Mouse (Mus musculus) ES-Bruce4 (cell line): ENCODE measurements around the gene Ushbp1. TPM values are rescaled to one million over a fixed set of nuclear protein-coding genes. Genes with fewer than 3 reads are reported as not detected.

Experiments used
- H3K27ac ChIP-seq: 2 replicates; pipeline ENCODE4 v1.5.1; 2012; ENCODE audit warnings: low read length, inconsistent platforms; ENCODE audit not compliant: insufficient read depth
- H3K27me3 ChIP-seq: 2 replicates; pipeline ENCODE4 v1.6.1; 2012; ENCODE audit warnings: mild to moderate bottlenecking, low read length, inconsistent platforms; ENCODE audit not compliant: control insufficient read depth, poor library complexity, insufficient read depth, severe bottlenecking
- H3K36me3 ChIP-seq: 2 replicates; pipeline ENCODE4 v1.6.1; 2012; ENCODE audit warnings: inconsistent platforms, mild to moderate bottlenecking, low read length, moderate library complexity; ENCODE audit not compliant: control insufficient read depth, poor library complexity, insufficient read depth, severe bottlenecking
- H3K4me1 ChIP-seq: one replicate; pipeline ENCODE4 v1.8.1; 2011; ENCODE audit warnings: low read length; ENCODE audit not compliant: control insufficient read depth, insufficient read depth
- H3K4me3 ChIP-seq: 2 replicates; pipeline ENCODE4 v1.5.1; 2011; ENCODE audit warnings: low read depth, mild to moderate bottlenecking, low read length
- H3K9ac ChIP-seq: 2 replicates; pipeline ENCODE4 v1.6.1; 2012; ENCODE audit warnings: low read depth, mild to moderate bottlenecking, inconsistent platforms; ENCODE audit not compliant: poor library complexity, severe bottlenecking
- H3K9me3 ChIP-seq: replicated peaks from 2 replicates; pipeline ENCODE4 v1.6.1; 2012; ENCODE audit warnings: mild to moderate bottlenecking, low read length, inconsistent platforms; ENCODE audit not compliant: control insufficient read depth, poor library complexity, insufficient read depth, severe bottlenecking
- CTCF ChIP-seq: IDR thresholded peaks from one replicate; pipeline ENCODE4 v1.8.1; 2011; ENCODE audit warnings: low read depth, low read length
- EP300 ChIP-seq: IDR thresholded peaks from 2 replicates; pipeline ENCODE4 v1.6.1; 2011; ENCODE audit warnings: low read depth, low read length; ENCODE audit not compliant: insufficient read depth
- POLR2A ChIP-seq: IDR thresholded peaks from one replicate; pipeline ENCODE4 v1.8.1; 2011; ENCODE audit warnings: low read length; ENCODE audit not compliant: insufficient read depth
- polyA plus RNA-seq: library from polyadenylated mRNA; stranded (reverse); fragments of >200 nt; gene quantifications from 2 replicates; pipeline ENCODE4 v1.2.4, GENCODE M21; 2011; ENCODE audit warnings: low read depth; ENCODE audit not compliant: missing spikeins, insufficient read depth, insufficient read length

The Ushbp1 gene
- polyA plus RNA-seq, 1 experiment: not detected

GRCm38 (mm10) chr8:71404951-71405351 is 9.3 kb upstream of the Ushbp1 start:
- Histone ChIP-seq H3K27me3 (no peaks in the 10 kb centered on the region), H3K9me3 (no peaks in the 10 kb centered on the region), H3K27ac (0 out of 2 replicates have a peak overlapping the region, but pooled peaks have one; percentile 7), H3K4me3 (peak overlapping the region; percentile 79), H3K4me1 (peaks cover 7% of the 10 kb centered on the region), H3K9ac (peak overlapping the region; percentile 78), H3K36me3 (peaks cover 24% of the 10 kb centered on the region)
- TF ChIP-seq POLR2A (no peak), EP300 (no peak), CTCF (no peak)

- peaks cover 25% of the 10 kb centered on the region for H3K36me3 ChIP-seq
- H3K4me3 ChIP-seq: no peak overlapping the region
Measured at GRCm38 (mm10) chr8:71404011-71404410, 8.4 kb upstream of the Ushbp1 start.

GRCm38 (mm10) chr8:71403107-71403885 is 7.7 kb upstream of the Ushbp1 start:
- Histone ChIP-seq H3K36me3 (peaks cover 22% of the 10 kb centered on the region), H3K27me3 (no peaks in the 10 kb centered on the region), H3K4me3 (no peak overlapping the region), H3K27ac (peak overlapping the region; percentile 13), H3K9ac (no peak overlapping the region), H3K9me3 (no peaks in the 10 kb centered on the region), H3K4me1 (peaks cover 7% of the 10 kb centered on the region)
- TF ChIP-seq CTCF: no peak
- TF ChIP-seq POLR2A: no peak
- no peak for TF ChIP-seq EP300

More at GRCm38 (mm10) chr8:71404011-71404410, 8.4 kb upstream of the Ushbp1 start:
- H3K9me3 ChIP-seq: no peaks in the 10 kb centered on the region
- H3K4me1 ChIP-seq: peaks cover 7% of the 10 kb centered on the region
- TF ChIP-seq EP300 (no peak), CTCF (no peak), POLR2A (no peak)
- H3K27me3 ChIP-seq: no peaks in the 10 kb centered on the region
- no peak overlapping the region for H3K27ac ChIP-seq
- no peak overlapping the region for H3K9ac ChIP-seq

- H3K9ac ChIP-seq: no peak overlapping the region
- peaks cover 17% of the 10 kb centered on the region for H3K36me3 ChIP-seq
- no peak for TF ChIP-seq CTCF
- TF ChIP-seq EP300: no peak
- no peak for TF ChIP-seq POLR2A
- H3K4me1 ChIP-seq: peaks cover 7% of the 10 kb centered on the region
- H3K27me3 ChIP-seq: no peaks in the 10 kb centered on the region
- H3K27ac ChIP-seq: peak overlapping the region; percentile 8; the same call in 1 of the 2 replicates
- no peak overlapping the region for H3K4me3 ChIP-seq
- no peaks in the 10 kb centered on the region for H3K9me3 ChIP-seq
Measured at GRCm38 (mm10) chr8:71402446-71402964, 6.9 kb upstream of the Ushbp1 start.

GRCm38 (mm10) chr8:71401454-71401853 is 5.9 kb upstream of the Ushbp1 start:
- Histone ChIP-seq H3K27ac (no peak overlapping the region), H3K4me3 (no peak overlapping the region), H3K27me3 (no peaks in the 10 kb centered on the region)

GRCm38 (mm10) chr8:71400826-71401225 is 5.2 kb upstream of the Ushbp1 start:
- no peaks in the 10 kb centered on the region for H3K27me3 ChIP-seq
- TF ChIP-seq EP300 (no peak), POLR2A (no peak), CTCF (no peak)

More at GRCm38 (mm10) chr8:71401454-71401853, 5.9 kb upstream of the Ushbp1 start:
- Histone ChIP-seq H3K9ac (no peak overlapping the region), H3K36me3 (peaks cover 12% of the 10 kb centered on the region), H3K4me1 (peaks cover 7% of the 10 kb centered on the region), H3K9me3 (no peaks in the 10 kb centered on the region)
- no peak for TF ChIP-seq CTCF
- no peak for TF ChIP-seq EP300
- no peak for TF ChIP-seq POLR2A

More at GRCm38 (mm10) chr8:71400826-71401225, 5.2 kb upstream of the Ushbp1 start:
- Histone ChIP-seq H3K9me3 (no peaks in the 10 kb centered on the region), H3K4me1 (peaks cover 7% of the 10 kb centered on the region), H3K4me3 (no peak overlapping the region), H3K27ac (no peak overlapping the region), H3K36me3 (peaks cover 12% of the 10 kb centered on the region), H3K9ac (no peak overlapping the region)
